Comparison of ENCODE assay signal across 8 mouse cellular contexts in the genomic region with DNA sequence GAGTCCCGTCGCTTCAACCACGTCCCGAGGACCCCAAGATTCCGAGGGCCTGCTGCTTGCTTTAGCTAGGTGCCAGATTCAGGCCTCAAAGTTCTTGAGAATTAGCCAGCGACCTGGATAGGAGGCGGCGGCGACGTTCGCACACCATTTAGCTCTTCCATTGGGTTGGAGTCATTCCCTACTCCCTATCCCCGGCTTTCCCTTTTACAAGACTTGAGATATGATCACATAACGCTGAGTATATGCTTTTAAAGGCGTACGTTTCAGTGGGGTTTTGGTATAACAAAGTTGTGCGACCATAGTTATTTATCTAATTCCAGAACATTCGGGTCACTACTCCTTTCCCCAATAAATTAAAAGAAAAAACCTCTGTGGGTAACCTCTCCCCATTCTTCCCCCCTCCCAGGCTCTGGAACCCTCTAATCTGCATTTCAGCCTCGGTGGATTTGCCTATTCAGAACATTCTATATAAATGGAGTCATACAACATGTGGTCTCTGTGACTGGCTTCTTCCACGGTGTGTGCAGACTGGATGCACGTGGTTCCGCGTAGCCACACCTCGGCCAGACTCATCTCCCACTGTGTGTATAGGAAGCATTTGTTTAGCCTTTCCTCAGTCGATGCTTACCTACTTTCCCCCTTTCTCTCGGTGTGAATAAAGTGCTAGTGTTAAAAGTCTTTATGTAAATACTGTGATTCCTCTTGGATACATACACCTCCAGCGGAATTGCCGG. TPM values are rescaled to one million over a fixed set of nuclear protein-coding genes. Genes with fewer than 3 reads are reported as not detected.
DNase-seq lines count a peak whose midpoint lies in the region; ATAC-seq and TF ChIP-seq lines count a peak whose summit lies in the region.

A gene (minus strand): TSS at position 351 of the 734 bp plus-strand sequence.

- peak within 1 kb of the TSS; percentile 88 for H3K4me2 ChIP-seq in embryonic facial prominence, embryonic 14.5 days (ENCODE audit: low read depth, low read length)
- peak within 1 kb of the TSS; percentile 93 for H3K4me2 ChIP-seq in intestine, embryonic 15.5 days (replicated peaks)

- peaks cover 12% of the 10 kb centered on the region for H3K9me3 ChIP-seq in G1E (replicated peaks)
- no peaks in the 10 kb centered on the region for H3K9me3 ChIP-seq in embryonic facial prominence, embryonic 14.5 days (ENCODE audit: control insufficient read depth, low read length)
- H3K9me3 ChIP-seq in intestine, embryonic 15.5 days: no peaks in the 10 kb centered on the region
- no peaks in the 10 kb centered on the region for H3K9me3 ChIP-seq in midbrain, embryonic 10.5 days (replicated peaks)

- TF ChIP-seq POLR2A in kidney, adult 2 months (IDR thresholded peaks at IDR 0.05; ENCODE audit: low read depth, low read length): no peak

- TF ChIP-seq CTCF in kidney, adult 2 months (conservative IDR thresholded peaks at IDR 0.05; ENCODE audit: insufficient read depth, insufficient read length, low read depth, low read length): no peak
- no peak for TF ChIP-seq CTCF in G1E (IDR thresholded peaks at IDR 0.05; ENCODE audit: low read depth, low read length)

- peaks cover 6% of the 10 kb centered on the region; the same call in 1 of the 2 replicates for H3K4me1 ChIP-seq in kidney, adult 2 months (ENCODE audit: control insufficient read depth, insufficient read depth, low read length)
- peaks cover 55% of the 10 kb centered on the region for H3K4me1 ChIP-seq in G1E (ENCODE audit: insufficient read depth, low read depth, low read length)
- peaks cover 28% of the 10 kb centered on the region for H3K4me1 ChIP-seq in embryonic facial prominence, embryonic 14.5 days (ENCODE audit: control insufficient read depth, insufficient read depth, low read length)
- peaks cover 16% of the 10 kb centered on the region for H3K4me1 ChIP-seq in intestine, embryonic 15.5 days (replicated peaks)
- peaks cover 37% of the 10 kb centered on the region for H3K4me1 ChIP-seq in midbrain, embryonic 10.5 days

- H3K4me3 ChIP-seq in kidney, adult 2 months (ENCODE audit: insufficient read depth, low read depth, low read length): peak within 1 kb of the TSS; percentile 97
- peak within 1 kb of the TSS; percentile 67 for H3K4me3 ChIP-seq in G1E (ENCODE audit: low read depth, low read length)
- peak within 1 kb of the TSS; percentile 80 for H3K4me3 ChIP-seq in embryonic facial prominence, embryonic 14.5 days (ENCODE audit: low read depth, low read length)
- peak within 1 kb of the TSS; percentile 76 for H3K4me3 ChIP-seq in intestine, embryonic 15.5 days (replicated peaks)
- H3K4me3 ChIP-seq in midbrain, embryonic 10.5 days: peak within 1 kb of the TSS; percentile 81

- H3K36me3 ChIP-seq in kidney, adult 2 months (ENCODE audit: control insufficient read depth, insufficient read depth, low read length): no peaks in the 10 kb centered on the region
- no peaks in the 10 kb centered on the region for H3K36me3 ChIP-seq in G1E (replicated peaks)
- H3K36me3 ChIP-seq in embryonic facial prominence, embryonic 14.5 days (ENCODE audit: control insufficient read depth, insufficient read depth, low read length): no peaks in the 10 kb centered on the region
- no peaks in the 10 kb centered on the region for H3K36me3 ChIP-seq in intestine, embryonic 15.5 days
- H3K36me3 ChIP-seq in midbrain, embryonic 10.5 days: no peaks in the 10 kb centered on the region

- H3K9ac ChIP-seq in embryonic facial prominence, embryonic 14.5 days (ENCODE audit: low read depth, low read length): peak within 1 kb of the TSS; percentile 90
- peak within 1 kb of the TSS; percentile 73 for H3K9ac ChIP-seq in intestine, embryonic 15.5 days

- 16% methylated on average over 27 of the region's 27 CpGs for WGBS in kidney, adult 2 months
- WGBS in embryonic facial prominence, embryonic 14.5 days: 13% methylated on average over 27 of the region's 27 CpGs
- 12% methylated on average over 27 of the region's 27 CpGs for WGBS in intestine, embryonic 15.5 days
- whole genome bisulfite sequencing in midbrain, embryonic 10.5 days: 19% methylated on average over 27 of the region's 27 CpGs

- H3K27me3 ChIP-seq in kidney, adult 2 months (replicated peaks; ENCODE audit: control insufficient read depth, insufficient read depth, low read length): no peaks in the 10 kb centered on the region
- peaks cover 46% of the 10 kb centered on the region for H3K27me3 ChIP-seq in G1E (ENCODE audit: insufficient read depth, low read length)
- peaks cover 3% of the 10 kb centered on the region; the same call in 1 of the 2 replicates for H3K27me3 ChIP-seq in embryonic facial prominence, embryonic 14.5 days (replicated peaks; ENCODE audit: control insufficient read depth, insufficient read depth, low read length)
- H3K27me3 ChIP-seq in intestine, embryonic 15.5 days (replicated peaks): 0 out of 2 replicates have a peak, but pooled peaks cover 4% of the 10 kb centered on the region
- H3K27me3 ChIP-seq in midbrain, embryonic 10.5 days (ENCODE audit: low read depth, poor library complexity, severe bottlenecking): peaks cover 49% of the 10 kb centered on the region

- ATAC-seq in G1E (ENCODE audit: extremely low read depth, insufficient number of reproducible peaks, low FRiP score, poor library complexity, severe bottlenecking): no peak
- no peak for ATAC-seq in embryonic facial prominence, embryonic 14.5 days (ENCODE audit: low read depth)
- ATAC-seq in intestine, embryonic 15.5 days: peak; percentile 27

- peak within 1 kb of the TSS; percentile 95 for H3K27ac ChIP-seq in kidney, adult 2 months (ENCODE audit: insufficient read depth, low read depth, low read length)
- H3K27ac ChIP-seq in embryonic facial prominence, embryonic 14.5 days (replicated peaks; ENCODE audit: low read depth, low read length): peak within 1 kb of the TSS; percentile 89
- H3K27ac ChIP-seq in intestine, embryonic 15.5 days: peak within 1 kb of the TSS; percentile 60; the same call in 1 of the 2 replicates
- peak within 1 kb of the TSS; percentile 89 for H3K27ac ChIP-seq in midbrain, embryonic 10.5 days (replicated peaks)

- DNase-seq in kidney, adult 2 months: no peak
- DNase-seq in kidney, postnatal 25 days: no peak
- DNase-seq in G1E (ENCODE audit: low spot score): no peak
- peak; percentile 50 for DNase-seq in embryonic facial prominence, embryonic 14.5 days (ENCODE audit: low spot score)
- DNase-seq in midbrain, embryonic 10.5 days (ENCODE audit: low spot score): no peak
- DNase-seq in thymus, postnatal 25 days: no peak
- DNase-seq in natural killer cell, adult 2 months (ENCODE audit: low spot score in 2 of 2): no peak

RNA-seq across cellular contexts. Expression of the gene that starts here (rescaled TPM):
- 13.7 and 14.6 TPM in 2 replicates for polyA plus RNA-seq in kidney, adult 2 months (2012; rRNA removed)
- total RNA-seq in G1E (2014; fragmentation: Nextera tagmentation) (not detected in 2 replicates), G1E (2017) (2.1 TPM in 2 replicates)
- polyA plus RNA-seq in G1E (2012): 0.04 and 0.12 TPM in 2 replicates
- 22.9 and 30.6 TPM in 2 replicates for polyA plus RNA-seq in embryonic facial prominence, embryonic 14.5 days (2014; fragmentation: Nextera tagmentation; extraction: Ambion mirVana)
- 11.0 and 12.5 TPM in 2 replicates for polyA plus RNA-seq in intestine, embryonic 15.5 days (2015; fragmentation: Nextera tagmentation; extraction: Ambion mirVana)
- 8.0 and 11.7 TPM in 2 replicates for polyA plus RNA-seq in midbrain, embryonic 10.5 days (2016; fragmentation: Nextera tagmentation; extraction: Ambion mirVana)
